Mouse (Mus musculus) midbrain, embryonic 11.5 days (tissue): Measurements from ENCODE around the gene Vezf1. TPM values are rescaled to one million over a fixed set of nuclear protein-coding genes. Genes with fewer than 3 reads are reported as not detected.
A peak's percentile ranks its signal among the peaks of the same experiment; 100 is the strongest.

ENCODE experiments used
- ATAC-seq: fragments of 200-750 bp; cut with Nextera tagmentation; 2 replicates; pipeline ENCODE4 v1.8.0; 2017; ENCODE audit warnings: moderate TSS enrichment, moderate library complexity; ENCODE audit not compliant: low FRiP score
- DNase-seq: peaks from one replicate; pipeline ENCODE4 v3.0.0; 2015; ENCODE audit warnings: low spot score; ENCODE audit errors: missing footprints
- H3K27ac ChIP-seq: fragments of 300-500 bp; sonication (generic); 2 replicates; pipeline ENCODE4 v1.5.1; 2014; ENCODE audit warnings: low read depth, low read length
- H3K27me3 ChIP-seq: fragments of 300-500 bp; sonication (generic); 2 replicates; pipeline ENCODE4 v1.6.1; 2014; ENCODE audit warnings: mild to moderate bottlenecking, low read length, moderate library complexity, mixed read lengths; ENCODE audit not compliant: control insufficient read depth, insufficient read depth
- H3K36me3 ChIP-seq: fragments of 300-500 bp; sonication (generic); 2 replicates; pipeline ENCODE4 v1.6.1; 2014; ENCODE audit warnings: mild to moderate bottlenecking, low read length, moderate library complexity, mixed read lengths; ENCODE audit not compliant: control insufficient read depth, insufficient read depth
- H3K4me1 ChIP-seq: fragments of 300-500 bp; sonication (generic); 2 replicates; pipeline ENCODE4 v1.6.1; 2014; ENCODE audit warnings: low read length; ENCODE audit not compliant: control insufficient read depth, insufficient read depth
- H3K4me2 ChIP-seq: fragments of 300-500 bp; sonication (generic); 2 replicates; pipeline ENCODE4 v1.6.1; 2014; ENCODE audit warnings: mild to moderate bottlenecking, moderate library complexity
- H3K4me3 ChIP-seq: fragments of 300-500 bp; sonication (generic); 2 replicates; pipeline ENCODE4 v1.5.1; 2014; ENCODE audit warnings: low read depth, low read length
- H3K9ac ChIP-seq: fragments of 300-500 bp; sonication (generic); 2 replicates; pipeline ENCODE4 v1.6.1; 2014; ENCODE audit warnings: low read length
- H3K9me3 ChIP-seq: fragments of 300-500 bp; sonication (generic); 2 replicates; pipeline ENCODE4 v1.6.1; 2016; ENCODE audit warnings: low read length; ENCODE audit not compliant: control insufficient read depth
- WGBS: fragments of 180-500 bp; shearing (Covaris S2); extraction: QIAGEN DNeasy Blood & Tissue Kit; methylation state at CpG from one replicate; pipeline ENCODE4 v1.1.7; 2014; 5-methylcytosine and 5-hydroxymethylcytosine counted together
- polyA plus RNA-seq: library from polyadenylated mRNA; unstranded; fragments of >200 nt; fragmentation: Nextera tagmentation; extraction: Ambion mirVana; gene quantifications from 2 replicates; pipeline ENCODE4 v1.2.1, GENCODE M21; 2014

Vezf1 gene
- polyA plus RNA-seq, 1 experiment from 2014 or later, result 82.5 TPM

DNA sequence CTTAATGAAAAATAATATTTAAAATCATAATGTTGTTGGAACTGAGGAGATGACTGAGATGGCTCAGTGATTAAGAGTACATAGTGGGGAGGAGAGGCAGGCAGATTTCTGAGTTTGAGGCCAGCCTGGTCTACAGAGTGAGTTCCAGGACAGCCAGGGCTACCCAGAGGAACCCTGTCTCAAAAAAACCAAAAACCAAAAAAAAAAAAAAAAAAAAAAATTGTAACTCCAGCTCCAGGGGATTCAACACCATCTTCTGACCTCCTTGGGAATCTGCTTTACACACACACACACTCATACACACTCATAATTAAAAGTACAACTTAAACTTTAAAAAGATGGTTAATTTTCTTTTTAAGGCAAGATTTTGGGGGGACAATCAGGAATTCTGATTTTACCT lies 2.3 kb upstream of the Vezf1 start:
- no peaks in the 10 kb centered on the region for H3K27me3 ChIP-seq
- H3K9me3 ChIP-seq, result no peaks in the 10 kb centered on the region
- ATAC-seq, result no peak

DNA sequence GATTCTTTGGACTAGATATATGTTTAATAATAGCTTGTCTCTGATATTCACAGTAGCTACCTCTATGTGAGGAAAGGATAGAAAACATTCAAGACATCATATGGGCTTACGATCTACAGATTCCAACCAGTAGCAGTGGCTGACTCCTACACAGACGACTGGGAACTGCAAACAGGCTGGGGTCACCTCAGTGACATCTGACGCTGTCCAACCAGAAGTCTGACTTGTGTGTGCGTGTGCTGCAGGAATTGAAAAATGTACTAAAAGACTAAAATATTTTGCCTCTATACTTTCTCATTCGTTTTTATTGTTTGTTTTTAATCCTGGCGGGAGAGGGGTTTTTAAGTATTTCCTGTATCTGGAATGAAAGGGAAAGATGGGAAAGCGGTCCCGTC lies 891 bp upstream of the Vezf1 start:
- peak overlapping the region; percentile 99 for H3K27ac ChIP-seq
- H3K9ac ChIP-seq, result peak overlapping the region; percentile 98
- 3% methylated on average over 8 of the region's 8 CpGs for WGBS
- H3K9me3 ChIP-seq, result no peaks in the 10 kb centered on the region
- H3K36me3 ChIP-seq, result no peaks in the 10 kb centered on the region
- peak overlapping the region; percentile 87 for H3K4me2 ChIP-seq
- DNase-seq, result no peak
- peak overlapping the region; percentile 85 for H3K4me3 ChIP-seq
- ATAC-seq, result no peak
- H3K27me3 ChIP-seq, result no peaks in the 10 kb centered on the region
- peaks cover 22% of the 10 kb centered on the region for H3K4me1 ChIP-seq

More for the DNA sequence above, 2.3 kb upstream of the Vezf1 start:
- no peak for DNase-seq
- peaks cover 12% of the 10 kb centered on the region for H3K4me1 ChIP-seq
- H3K36me3 ChIP-seq, result no peaks in the 10 kb centered on the region
- no peak overlapping the region for H3K27ac ChIP-seq
- no peak overlapping the region for H3K9ac ChIP-seq
- H3K4me3 ChIP-seq, result no peak overlapping the region
- no peak overlapping the region for H3K4me2 ChIP-seq

DNA sequence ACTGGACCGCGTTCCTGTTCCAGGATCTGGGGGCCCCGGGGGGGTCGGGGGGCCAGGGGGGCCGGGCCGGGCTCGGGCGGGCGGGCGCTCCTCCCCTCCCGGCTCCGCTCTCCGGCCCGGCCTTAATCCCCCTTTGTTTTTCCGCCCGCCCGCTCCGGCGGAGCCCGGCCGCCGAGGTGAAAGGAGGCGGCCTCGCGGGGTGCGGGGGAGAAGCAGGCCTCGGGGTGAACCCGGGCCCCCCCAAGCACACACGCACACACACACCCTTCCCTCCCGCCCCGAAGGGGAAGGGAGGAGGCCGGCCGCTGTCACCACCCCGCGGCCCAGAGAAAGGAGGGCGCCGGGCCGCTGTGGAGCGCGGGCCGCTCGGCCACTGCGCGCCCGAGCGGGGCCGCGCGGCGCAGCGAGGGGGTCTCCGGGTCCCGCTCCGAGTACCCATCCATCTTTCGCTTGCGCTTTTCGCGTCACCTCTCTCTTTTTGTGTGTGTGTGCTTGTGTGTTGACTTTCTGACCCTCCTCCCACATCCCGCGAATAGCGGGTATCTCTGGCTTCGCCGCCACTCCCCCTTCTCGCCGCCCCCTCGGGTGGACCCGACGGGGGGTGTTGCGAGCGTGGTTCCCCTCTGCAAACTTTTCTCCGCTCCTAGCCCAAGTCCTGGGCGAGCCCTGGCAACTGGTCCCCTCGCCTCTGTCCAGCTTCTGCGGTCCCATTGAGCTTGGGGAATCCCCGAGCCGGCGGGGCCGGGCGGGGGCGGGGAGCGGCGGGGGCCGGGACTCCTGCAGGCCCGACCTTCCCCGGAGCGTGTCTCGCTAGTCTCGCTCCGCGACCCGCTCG lies 549 bp downstream of the Vezf1 start:
- Histone ChIP-seq H3K27me3 (no peaks in the 10 kb centered on the region), H3K4me1 (peaks cover 29% of the 10 kb centered on the region), H3K9me3 (no peaks in the 10 kb centered on the region), H3K4me3 (peak overlapping the region; percentile 85), H3K9ac (peak overlapping the region; percentile 98), H3K36me3 (0 out of 2 replicates have a peak, but pooled peaks cover 2% of the 10 kb centered on the region), H3K27ac (peak overlapping the region; percentile 99), H3K4me2 (peak overlapping the region; percentile 77)
- peak; percentile 82 for ATAC-seq
- DNase-seq, result peak; percentile 96
- under 1% methylated on average over 81 of the region's 92 CpGs for WGBS

GRCm38 (mm10) chr11:88069246-88069570 lies 1.1 kb downstream of the Vezf1 start:
- peaks cover 31% of the 10 kb centered on the region for H3K4me1 ChIP-seq
- H3K9me3 ChIP-seq, result no peaks in the 10 kb centered on the region
- WGBS, result 0% methylated on average over 12 of the region's 12 CpGs
- no peak for ATAC-seq
- peak overlapping the region; percentile 77 for H3K4me2 ChIP-seq
- H3K27me3 ChIP-seq, result no peaks in the 10 kb centered on the region
- H3K27ac ChIP-seq, result peak overlapping the region; percentile 99
- peak overlapping the region; percentile 98 for H3K9ac ChIP-seq
- peak; percentile 96 for DNase-seq
- H3K4me3 ChIP-seq, result peak overlapping the region; percentile 85
- 0 out of 2 replicates have a peak, but pooled peaks cover 2% of the 10 kb centered on the region for H3K36me3 ChIP-seq

DNA sequence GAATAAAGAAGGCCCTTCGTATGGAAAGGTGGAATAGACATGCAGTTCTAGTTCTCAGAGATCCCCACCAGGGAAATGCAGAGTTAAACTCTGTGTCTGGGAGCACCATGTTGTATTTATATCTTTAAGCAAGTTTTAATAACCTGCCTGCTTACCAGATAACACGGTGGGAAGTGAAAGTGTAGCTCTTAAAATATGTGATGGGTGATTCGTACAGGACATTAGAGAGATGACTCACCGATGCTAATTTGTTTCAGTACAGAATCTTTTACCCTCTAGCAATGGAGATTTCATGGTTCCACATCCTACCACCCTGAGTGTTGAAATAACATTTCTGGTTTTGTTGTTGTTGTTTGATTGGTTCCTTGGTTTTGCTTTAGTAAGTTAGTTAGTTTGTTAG lies 2.3 kb downstream of the Vezf1 start:
- 32% methylated on average over 4 of the region's 4 CpGs for WGBS
- H3K4me2 ChIP-seq, result peak overlapping the region; percentile 77
- H3K36me3 ChIP-seq, result 0 out of 2 replicates have a peak, but pooled peaks cover 2% of the 10 kb centered on the region
- no peaks in the 10 kb centered on the region for H3K27me3 ChIP-seq
- peaks cover 31% of the 10 kb centered on the region for H3K4me1 ChIP-seq
- H3K9ac ChIP-seq, result peak overlapping the region; percentile 54
- H3K4me3 ChIP-seq, result peak overlapping the region; percentile 85
- no peak for DNase-seq
- H3K9me3 ChIP-seq, result no peaks in the 10 kb centered on the region
- H3K27ac ChIP-seq, result peak overlapping the region; percentile 15; the same call in 1 of the 2 replicates
- ATAC-seq, result no peak

DNA sequence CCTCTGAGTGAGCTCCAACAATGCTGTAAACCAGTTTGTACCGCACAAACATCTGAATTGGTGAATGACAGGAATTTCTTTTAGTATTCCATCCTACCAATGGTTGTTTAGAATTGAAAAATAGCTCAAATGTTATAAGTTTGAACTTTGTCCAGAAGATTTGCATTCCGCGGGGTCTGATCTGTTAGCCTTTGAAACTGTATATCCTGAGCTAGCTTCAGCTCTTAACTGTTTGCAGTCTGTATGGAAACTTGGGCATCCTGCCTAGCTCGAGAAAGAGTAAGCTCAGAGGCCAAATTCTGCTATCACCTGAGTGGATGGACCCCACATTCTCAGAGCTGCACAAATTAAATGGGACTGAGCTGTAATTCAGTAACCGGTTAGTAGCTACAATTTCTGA lies 3.0 kb downstream of the Vezf1 start:
- Histone ChIP-seq H3K27ac (no peak overlapping the region; the same call in 1 of the 2 replicates), H3K9me3 (no peaks in the 10 kb centered on the region), H3K4me2 (peak overlapping the region; percentile 77), H3K36me3 (peaks cover 2% of the 10 kb centered on the region; the same call in 1 of the 2 replicates), H3K4me3 (peak overlapping the region; percentile 85), H3K9ac (peak overlapping the region; percentile 54; the same call in 1 of the 2 replicates), H3K27me3 (no peaks in the 10 kb centered on the region), H3K4me1 (peaks cover 31% of the 10 kb centered on the region)
- ATAC-seq, result no peak
- 46% methylated on average over 5 of the region's 5 CpGs for WGBS
- DNase-seq, result no peak

DNA sequence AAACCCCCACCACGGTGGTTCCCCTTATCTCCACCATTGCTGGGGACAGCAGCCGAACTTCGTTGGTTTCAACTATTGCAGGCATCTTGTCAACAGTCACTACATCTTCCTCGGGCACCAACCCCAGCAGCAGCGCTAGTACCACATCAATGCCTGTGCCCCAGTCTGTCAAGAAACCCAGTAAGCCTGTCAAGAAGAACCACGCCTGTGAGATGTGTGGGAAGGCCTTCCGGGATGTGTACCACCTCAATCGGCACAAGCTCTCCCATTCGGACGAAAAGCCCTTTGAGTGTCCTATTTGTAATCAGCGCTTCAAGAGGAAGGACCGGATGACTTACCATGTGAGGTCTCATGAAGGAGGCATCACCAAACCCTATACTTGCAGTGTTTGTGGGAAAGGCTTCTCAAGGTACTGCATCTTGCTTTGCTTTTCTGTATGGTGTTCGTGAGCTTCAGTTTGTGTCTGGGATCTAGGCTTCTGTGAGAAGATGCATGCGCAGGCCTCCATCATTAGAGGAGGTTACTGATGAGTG lies 5.3 kb downstream of the Vezf1 start:
- Histone ChIP-seq H3K4me3 (no peak overlapping the region), H3K9me3 (no peaks in the 10 kb centered on the region), H3K4me2 (no peak overlapping the region), H3K27ac (no peak overlapping the region), H3K27me3 (no peaks in the 10 kb centered on the region), H3K36me3 (peaks cover 7% of the 10 kb centered on the region), H3K4me1 (peaks cover 26% of the 10 kb centered on the region), H3K9ac (no peak overlapping the region)
- no peak for DNase-seq
- 88% methylated on average over 14 of the region's 14 CpGs for WGBS
- no peak for ATAC-seq

DNA sequence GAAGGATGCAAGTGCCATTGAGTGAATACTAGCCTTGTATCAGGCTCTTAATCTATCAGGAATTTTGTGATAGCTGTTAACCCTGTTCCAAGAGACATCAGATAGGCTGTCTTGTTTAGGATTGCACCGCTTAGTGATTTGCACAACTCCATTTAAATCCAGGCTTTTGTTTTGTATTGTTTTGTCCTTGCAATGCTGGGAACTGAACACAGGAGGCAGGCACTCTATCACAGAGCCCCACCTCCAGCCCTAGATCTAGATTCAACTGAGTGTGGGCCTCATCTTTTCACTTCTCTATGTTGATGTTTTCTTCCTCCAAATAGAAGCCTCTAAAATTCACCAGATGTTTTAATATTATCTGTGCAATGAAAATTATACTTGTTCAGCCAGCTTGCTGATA lies 7.6 kb downstream of the Vezf1 start:
- Histone ChIP-seq H3K9ac (no peak overlapping the region), H3K4me1 (peaks cover 20% of the 10 kb centered on the region), H3K9me3 (no peaks in the 10 kb centered on the region), H3K27me3 (no peaks in the 10 kb centered on the region), H3K4me2 (no peak overlapping the region), H3K36me3 (peaks cover 16% of the 10 kb centered on the region), H3K27ac (no peak overlapping the region), H3K4me3 (no peak overlapping the region)
- WGBS, result 21% methylated on average over 1 of the region's 1 CpGs
- ATAC-seq (no peak), DNase-seq (no peak)

DNA sequence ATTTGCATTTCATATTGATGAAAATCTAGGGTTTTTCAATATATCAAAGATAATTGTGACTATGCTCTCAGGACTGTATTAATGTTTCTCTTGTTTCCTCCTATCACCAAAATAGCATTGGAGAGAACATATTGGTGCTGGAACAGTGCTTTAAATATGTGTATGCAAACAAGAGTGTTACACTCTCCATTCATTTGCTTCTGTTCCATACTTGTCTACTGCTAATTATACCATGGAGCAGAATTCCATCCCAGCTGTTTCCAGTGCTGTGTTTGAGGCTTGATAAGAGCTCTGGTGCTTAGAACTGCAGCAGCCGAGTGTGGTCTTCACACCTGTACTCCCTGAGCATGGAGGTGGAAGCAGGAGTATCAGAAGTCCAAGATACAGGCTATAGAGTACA lies 8.3 kb downstream of the Vezf1 start:
- Histone ChIP-seq H3K36me3 (peaks cover 22% of the 10 kb centered on the region), H3K4me2 (no peak overlapping the region), H3K4me3 (no peak overlapping the region), H3K27me3 (no peaks in the 10 kb centered on the region), H3K9me3 (no peaks in the 10 kb centered on the region), H3K27ac (no peak overlapping the region), H3K9ac (no peak overlapping the region), H3K4me1 (peaks cover 13% of the 10 kb centered on the region)
- no peak for ATAC-seq
- no peak for DNase-seq
- WGBS, result 81% methylated on average over 1 of the region's 1 CpGs
